Mouse (Mus musculus) midbrain, embryonic 16.5 days (tissue): ENCODE data around the gene Slc45a3. TPM values are rescaled to one million over a fixed set of nuclear protein-coding genes. Genes with fewer than 3 reads are reported as not detected.

ENCODE experiments used
- ATAC-seq: fragments of 200-750 bp; cut with Nextera tagmentation; 2 replicates; pipeline ENCODE4 v1.8.0; 2017; ENCODE audit warnings: moderate TSS enrichment
- H3K27ac ChIP-seq: fragments of 300-500 bp; sonication (generic); 2 replicates; pipeline ENCODE4 v1.5.1; 2014; ENCODE audit warnings: mild to moderate bottlenecking, low read length, mixed read lengths
- H3K27me3 ChIP-seq: fragments of 300-500 bp; sonication (generic); 2 replicates; pipeline ENCODE4 v1.6.1; 2014; ENCODE audit warnings: low read depth, low read length, mixed read lengths; ENCODE audit not compliant: control insufficient read depth, insufficient read depth
- H3K36me3 ChIP-seq: fragments of 300-500 bp; sonication (generic); 2 replicates; pipeline ENCODE4 v1.6.1; 2014; ENCODE audit warnings: mild to moderate bottlenecking, low read length, moderate library complexity, mixed read lengths; ENCODE audit not compliant: control insufficient read depth, insufficient read depth
- H3K4me1 ChIP-seq: fragments of 300-500 bp; sonication (generic); 2 replicates; pipeline ENCODE4 v1.6.1; 2014; ENCODE audit warnings: mild to moderate bottlenecking, low read length, mixed read lengths; ENCODE audit not compliant: control insufficient read depth, insufficient read depth
- H3K4me2 ChIP-seq: fragments of 300-500 bp; sonication (generic); 2 replicates; pipeline ENCODE4 v1.6.1; 2014; ENCODE audit warnings: mild to moderate bottlenecking, low read length, mixed read lengths
- H3K4me3 ChIP-seq: fragments of 300-500 bp; sonication (generic); 2 replicates; pipeline ENCODE4 v1.5.1; 2014; ENCODE audit warnings: low read depth, mild to moderate bottlenecking, low read length, moderate library complexity, mixed read lengths
- H3K9ac ChIP-seq: fragments of 300-500 bp; sonication (generic); 2 replicates; pipeline ENCODE4 v1.6.1; 2014; ENCODE audit warnings: low read depth, low read length, mixed read lengths
- H3K9me3 ChIP-seq: fragments of 300-500 bp; sonication (generic); replicated peaks from 2 replicates; pipeline ENCODE4 v1.6.1; 2014; ENCODE audit warnings: mild to moderate bottlenecking, low read length, mixed read lengths; ENCODE audit not compliant: control insufficient read depth, poor library complexity, severe bottlenecking
- WGBS: fragments of 180-500 bp; shearing (Covaris S2); extraction: QIAGEN DNeasy Blood & Tissue Kit; methylation state at CpG from one replicate; pipeline ENCODE4 v1.1.7; 2014; 5-methylcytosine and 5-hydroxymethylcytosine counted together
- polyA plus RNA-seq: library from polyadenylated mRNA; unstranded; fragments of >200 nt; fragmentation: Nextera tagmentation; extraction: Ambion mirVana; gene quantifications from 2 replicates; pipeline ENCODE4 v1.2.1, GENCODE M21; 2015

Slc45a3 gene
- polyA plus RNA-seq, 1 experiment from 2014 or later = 2.3 TPM

DNA sequence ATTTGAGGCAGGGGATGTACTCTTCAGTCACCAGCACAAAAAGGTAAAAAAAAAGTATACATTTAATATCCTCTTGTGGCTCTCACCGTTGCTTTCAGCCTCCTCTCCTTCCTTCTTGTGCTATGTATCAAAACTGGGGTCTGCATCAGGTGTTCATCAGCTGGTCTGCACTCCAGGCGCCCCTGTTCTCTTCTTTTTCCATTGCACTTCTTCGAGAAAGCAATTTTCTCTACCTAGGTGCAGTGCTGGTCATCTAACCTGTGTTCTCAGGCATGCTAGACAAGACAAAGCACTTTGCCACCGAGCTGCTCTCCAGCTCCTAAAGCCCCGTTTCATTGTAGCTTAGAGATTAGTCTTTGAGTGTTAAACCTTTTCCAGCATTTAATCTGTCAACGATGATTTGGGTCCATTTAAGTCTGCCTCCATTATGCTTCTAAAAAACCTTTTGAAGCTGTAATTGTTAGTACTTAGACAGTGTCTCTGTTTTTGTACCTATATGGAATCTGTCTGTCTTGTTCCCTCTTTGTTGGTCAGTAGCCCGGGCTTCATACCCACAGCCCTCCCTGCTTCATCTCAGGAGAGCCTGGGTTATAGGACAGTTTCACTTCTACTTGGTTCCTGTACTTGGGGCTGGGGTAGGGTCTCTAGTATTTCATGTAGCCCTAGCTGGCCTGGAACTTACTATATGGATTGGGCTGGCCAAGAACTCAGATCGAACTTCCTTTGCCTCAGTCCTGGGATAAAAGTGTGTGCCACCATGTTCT, 46.3 kb downstream of the Slc45a3 start:
- H3K36me3 ChIP-seq = no peaks in the 10 kb centered on the region
- peaks cover 24% of the 10 kb centered on the region for H3K4me1 ChIP-seq
- WGBS = 31% methylated on average over 8 of the region's 8 CpGs
- ATAC-seq = no peak
- H3K4me2 ChIP-seq = peak overlapping the region; percentile 92
- H3K27ac ChIP-seq = no peak overlapping the region
- H3K9me3 ChIP-seq = no peaks in the 10 kb centered on the region
- peak overlapping the region; percentile 94 for H3K9ac ChIP-seq
- H3K27me3 ChIP-seq = no peaks in the 10 kb centered on the region
- H3K4me3 ChIP-seq = peak overlapping the region; percentile 90

DNA sequence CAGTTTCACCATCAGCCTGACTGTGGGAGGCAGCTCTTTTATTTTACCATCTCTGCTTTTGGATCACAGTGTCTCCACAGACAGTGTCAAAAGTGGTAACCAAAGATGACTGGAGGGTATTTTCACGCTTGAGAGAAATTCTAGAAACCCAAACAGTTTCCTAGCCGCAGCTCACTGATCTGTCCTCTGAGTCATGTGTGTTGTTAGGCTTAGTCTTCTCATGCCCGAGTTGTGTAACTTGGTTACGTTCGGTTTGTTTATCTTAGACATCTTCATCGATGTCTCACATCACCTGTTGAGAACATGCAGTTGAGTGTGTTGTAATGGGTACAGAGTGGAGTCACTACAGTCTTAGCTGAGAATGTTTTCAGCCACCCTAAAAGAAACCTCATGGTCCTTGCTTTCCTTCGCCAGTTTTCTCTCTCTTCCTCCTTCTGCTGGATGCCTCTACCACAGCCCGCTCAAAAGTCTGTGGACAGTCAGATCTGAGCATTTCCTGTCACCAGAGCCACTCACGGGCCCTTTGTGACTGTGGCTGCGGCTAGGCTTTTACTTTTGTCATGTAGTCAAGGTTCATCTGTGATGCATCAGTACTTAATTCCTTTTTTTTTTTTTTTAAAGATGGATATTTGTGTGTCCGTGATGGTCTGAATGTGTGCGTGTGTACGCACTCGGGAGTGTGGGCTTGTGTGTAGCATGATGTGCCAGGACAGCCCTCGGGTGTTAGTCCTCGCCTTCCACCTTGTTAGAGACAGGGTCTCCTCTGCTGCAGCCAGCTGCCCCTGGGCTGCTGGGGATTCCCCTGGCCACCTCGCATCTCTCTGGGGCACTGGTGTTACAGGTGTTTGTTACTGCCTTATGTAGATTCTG, 48.1 kb downstream of the Slc45a3 start:
- Histone ChIP-seq H3K4me1 (peaks cover 24% of the 10 kb centered on the region), H3K36me3 (peaks cover 6% of the 10 kb centered on the region; the same call in 1 of the 2 replicates), H3K4me3 (no peak overlapping the region), H3K9ac (no peak overlapping the region), H3K9me3 (no peaks in the 10 kb centered on the region), H3K27me3 (no peaks in the 10 kb centered on the region), H3K27ac (no peak overlapping the region), H3K4me2 (no peak overlapping the region)
- no peak for ATAC-seq
- WGBS = 91% methylated on average over 17 of the region's 17 CpGs

GRCm38 (mm10) chr1:132011785-132012184, 49.0 kb downstream of the Slc45a3 start:
- 82% methylated on average over 2 of the region's 2 CpGs for WGBS
- Histone ChIP-seq H3K4me3 (no peak overlapping the region), H3K4me1 (peaks cover 21% of the 10 kb centered on the region), H3K27ac (no peak overlapping the region), H3K4me2 (no peak overlapping the region), H3K36me3 (peaks cover 6% of the 10 kb centered on the region; the same call in 1 of the 2 replicates), H3K27me3 (no peaks in the 10 kb centered on the region), H3K9ac (no peak overlapping the region), H3K9me3 (no peaks in the 10 kb centered on the region)
- no peak for ATAC-seq

- no peak overlapping the region for H3K9ac ChIP-seq
- no peaks in the 10 kb centered on the region for H3K27me3 ChIP-seq
- WGBS = 86% methylated on average over 8 of the region's 8 CpGs
- no peak overlapping the region for H3K4me3 ChIP-seq
- ATAC-seq = no peak
- H3K36me3 ChIP-seq = peaks cover 11% of the 10 kb centered on the region
- no peaks in the 10 kb centered on the region for H3K9me3 ChIP-seq
- peaks cover 20% of the 10 kb centered on the region for H3K4me1 ChIP-seq
- H3K27ac ChIP-seq = no peak overlapping the region
- no peak overlapping the region for H3K4me2 ChIP-seq
Observed at GRCm38 (mm10) chr1:132012861-132013260, 50.1 kb downstream of the Slc45a3 start.

DNA sequence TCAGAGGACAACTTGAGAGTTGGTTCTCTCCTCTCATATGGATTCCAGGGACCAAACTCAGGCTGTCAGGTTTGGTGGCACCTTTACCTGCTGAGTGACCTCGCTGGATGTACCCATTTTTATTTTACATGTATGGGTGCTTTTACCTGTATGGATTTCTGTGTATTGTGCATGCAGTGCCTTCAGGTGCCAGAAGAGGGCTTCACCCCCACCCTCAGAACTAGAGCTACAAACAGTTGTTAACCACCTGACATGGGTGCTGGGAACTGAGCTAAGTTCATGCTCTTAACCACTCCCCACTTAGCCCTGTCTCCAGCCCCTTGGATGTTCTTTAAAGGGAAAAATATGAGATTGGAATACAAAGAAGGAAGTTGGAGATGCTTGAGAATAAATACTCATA, 52.0 kb downstream of the Slc45a3 start:
- H3K4me2 ChIP-seq = no peak overlapping the region
- H3K4me1 ChIP-seq = peaks cover 5% of the 10 kb centered on the region; the same call in 1 of the 2 replicates
- WGBS = 94% methylated on average over 1 of the region's 1 CpGs
- H3K9ac ChIP-seq = no peak overlapping the region
- no peak for ATAC-seq
- H3K4me3 ChIP-seq = no peak overlapping the region
- H3K27ac ChIP-seq = no peak overlapping the region
- no peaks in the 10 kb centered on the region for H3K9me3 ChIP-seq
- peaks cover 20% of the 10 kb centered on the region for H3K36me3 ChIP-seq
- H3K27me3 ChIP-seq = no peaks in the 10 kb centered on the region

GRCm38 (mm10) chr1:132016691-132017090, 53.9 kb downstream of the Slc45a3 start:
- no peaks in the 10 kb centered on the region for H3K4me1 ChIP-seq
- no peak overlapping the region for H3K9ac ChIP-seq
- WGBS = 88% methylated on average over 1 of the region's 1 CpGs
- no peaks in the 10 kb centered on the region for H3K27me3 ChIP-seq
- peaks cover 26% of the 10 kb centered on the region for H3K36me3 ChIP-seq
- no peak overlapping the region for H3K4me3 ChIP-seq
- H3K4me2 ChIP-seq = no peak overlapping the region
- no peaks in the 10 kb centered on the region for H3K9me3 ChIP-seq
- ATAC-seq = no peak
- no peak overlapping the region for H3K27ac ChIP-seq

GRCm38 (mm10) chr1:132019876-132020275, 57.1 kb downstream of the Slc45a3 start:
- H3K9me3 ChIP-seq = no peaks in the 10 kb centered on the region
- 96% methylated on average over 7 of the region's 7 CpGs for WGBS
- H3K4me3 ChIP-seq = no peak overlapping the region
- H3K27me3 ChIP-seq = no peaks in the 10 kb centered on the region
- H3K9ac ChIP-seq = no peak overlapping the region
- H3K36me3 ChIP-seq = peaks cover 33% of the 10 kb centered on the region
- H3K27ac ChIP-seq = no peak overlapping the region
- H3K4me1 ChIP-seq = no peaks in the 10 kb centered on the region
- no peak overlapping the region for H3K4me2 ChIP-seq
- ATAC-seq = no peak

DNA sequence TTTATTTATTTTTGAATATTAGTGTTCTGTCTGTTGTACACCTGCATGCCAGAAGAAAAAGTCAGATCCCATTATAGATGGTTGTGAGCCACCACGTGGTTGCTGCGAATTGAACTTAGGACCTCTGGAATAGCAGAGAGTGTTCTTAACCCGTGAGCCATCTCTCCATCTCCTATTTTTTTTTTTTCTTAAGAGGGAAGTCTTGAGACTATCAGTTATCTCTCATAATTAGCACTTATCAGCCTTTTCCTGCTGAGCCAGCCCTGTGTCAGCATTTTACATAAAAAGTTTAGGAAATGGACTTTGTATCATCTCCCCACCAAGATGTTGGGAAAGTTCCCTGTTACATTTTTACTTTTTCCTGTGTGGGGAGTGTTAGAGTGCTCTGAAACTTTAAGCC, 59.3 kb downstream of the Slc45a3 start:
- no peak for ATAC-seq
- no peaks in the 10 kb centered on the region for H3K4me1 ChIP-seq
- H3K9ac ChIP-seq = no peak overlapping the region
- H3K36me3 ChIP-seq = peaks cover 28% of the 10 kb centered on the region
- WGBS = 94% methylated on average over 3 of the region's 3 CpGs
- H3K9me3 ChIP-seq = no peaks in the 10 kb centered on the region
- H3K27me3 ChIP-seq = no peaks in the 10 kb centered on the region
- H3K27ac ChIP-seq = no peak overlapping the region
- no peak overlapping the region for H3K4me2 ChIP-seq
- H3K4me3 ChIP-seq = no peak overlapping the region
